Mouse (Mus musculus) spleen, postnatal 14 days (tissue): ENCODE measurements around the gene Rtn4.

Source experiments
- DNase-seq, 2 experiments: peaks; one replicate each; pipeline ENCODE4 v3.0.0; 2021 to 2022; ENCODE audit warnings: low spot score in 2 of 2

The Rtn4 gene

DNA sequence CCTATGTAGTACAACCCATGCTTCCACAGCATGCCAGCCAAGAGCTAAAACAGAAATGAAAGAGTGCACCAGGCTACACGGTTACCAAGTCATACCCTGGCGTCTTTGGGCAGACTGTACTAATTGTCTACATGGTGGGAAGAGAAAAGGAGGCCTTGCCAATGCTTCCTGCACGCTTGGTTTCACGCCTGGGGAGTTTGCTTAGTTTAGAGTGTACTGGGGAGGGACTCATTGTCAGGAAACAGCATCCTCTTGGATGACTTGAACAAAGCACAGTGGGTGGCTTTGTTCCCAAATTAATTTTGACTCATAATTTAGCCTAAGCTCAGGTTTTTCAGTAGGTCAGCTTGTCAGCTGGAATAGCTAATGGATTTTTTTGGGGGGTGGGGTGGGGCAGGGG lies 72.3 kb downstream of the Rtn4 start:
- no peak for DNase-seq

DNA sequence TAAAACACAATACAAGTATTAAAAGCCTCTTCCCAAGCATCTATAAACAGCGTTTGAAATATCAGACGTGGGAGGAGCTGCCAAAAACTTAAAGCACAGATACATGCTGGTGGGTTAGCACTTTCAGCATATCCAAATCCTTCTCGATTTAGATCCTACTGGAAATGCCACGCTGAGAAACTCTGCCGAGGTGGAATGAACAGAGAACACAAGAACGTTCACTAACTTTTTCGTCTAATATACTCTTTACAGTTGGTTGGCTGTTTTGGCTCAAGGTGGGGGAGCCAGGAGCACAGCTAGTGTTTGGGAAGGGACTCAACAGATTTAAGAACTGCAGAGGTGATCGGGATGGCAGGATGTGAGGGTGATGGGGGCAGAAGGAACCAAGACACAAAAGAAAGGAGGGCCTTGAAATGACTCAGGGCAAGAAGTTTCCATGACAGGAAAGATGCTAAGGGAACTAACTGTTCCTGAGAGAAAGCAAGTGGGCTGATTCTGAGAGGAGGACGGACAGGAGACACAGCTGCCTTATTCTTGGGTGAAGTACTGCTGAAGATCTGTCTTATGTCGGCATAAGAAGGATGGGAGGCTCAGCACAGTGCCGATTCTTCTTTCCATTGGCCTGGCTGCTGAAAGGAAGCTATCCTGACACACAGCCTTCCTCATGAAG lies 73.7 kb downstream of the Rtn4 start:
- no peak for DNase-seq

DNA sequence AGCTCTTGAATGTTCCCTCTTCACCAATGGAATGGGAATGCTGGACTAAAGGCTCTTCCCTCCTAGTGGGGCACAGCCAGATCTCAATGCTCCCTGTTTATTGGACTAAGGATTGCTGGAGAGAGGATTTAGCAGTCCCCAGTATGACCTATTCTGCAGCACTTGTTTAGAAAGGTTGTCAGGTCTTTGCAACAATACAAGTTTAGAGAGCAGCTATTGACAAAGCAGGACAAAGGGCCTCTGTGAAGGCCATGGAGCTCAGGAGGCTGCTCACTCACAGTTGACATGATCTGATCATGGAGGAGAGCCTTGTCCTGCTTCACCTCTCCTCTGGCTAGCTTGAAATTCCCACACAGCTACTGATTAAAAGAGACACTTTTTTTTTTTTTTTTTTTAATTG lies 75.8 kb downstream of the Rtn4 start:
- no peak for DNase-seq

DNA sequence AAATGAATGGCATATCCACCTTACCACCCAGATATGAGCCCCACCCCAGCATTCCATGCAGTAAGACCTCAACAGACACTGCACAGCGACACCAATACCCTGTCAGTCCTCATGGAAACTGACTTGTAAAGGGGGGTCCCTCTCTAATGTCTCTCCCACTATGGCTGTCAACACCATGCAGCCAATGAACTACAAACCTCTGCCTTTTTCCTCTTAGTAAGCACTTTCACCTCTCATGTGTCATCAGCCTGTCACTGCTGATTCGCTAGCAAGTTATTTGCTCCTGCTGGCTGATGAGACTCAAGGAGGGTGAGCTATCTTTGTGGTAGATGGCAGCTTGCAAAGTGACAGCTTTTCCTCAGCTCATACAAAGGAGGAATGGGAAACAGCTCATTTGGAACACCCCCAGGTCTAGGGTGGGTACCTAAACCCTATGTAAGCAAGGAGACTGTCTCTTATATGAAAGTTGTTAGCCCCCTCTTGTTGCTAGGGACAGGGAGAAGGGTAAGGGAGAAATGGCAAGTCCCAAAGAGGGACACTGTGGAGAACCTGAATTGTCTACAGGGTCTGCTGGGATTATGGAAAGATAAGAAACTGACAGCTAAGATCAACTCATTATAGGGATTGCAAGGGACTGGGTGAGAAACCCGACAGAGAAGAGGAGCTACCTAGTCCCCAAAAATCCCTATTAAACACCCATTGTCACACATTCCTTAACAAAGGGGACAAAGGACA lies 78.1 kb downstream of the Rtn4 start:
- no peak for DNase-seq

DNA sequence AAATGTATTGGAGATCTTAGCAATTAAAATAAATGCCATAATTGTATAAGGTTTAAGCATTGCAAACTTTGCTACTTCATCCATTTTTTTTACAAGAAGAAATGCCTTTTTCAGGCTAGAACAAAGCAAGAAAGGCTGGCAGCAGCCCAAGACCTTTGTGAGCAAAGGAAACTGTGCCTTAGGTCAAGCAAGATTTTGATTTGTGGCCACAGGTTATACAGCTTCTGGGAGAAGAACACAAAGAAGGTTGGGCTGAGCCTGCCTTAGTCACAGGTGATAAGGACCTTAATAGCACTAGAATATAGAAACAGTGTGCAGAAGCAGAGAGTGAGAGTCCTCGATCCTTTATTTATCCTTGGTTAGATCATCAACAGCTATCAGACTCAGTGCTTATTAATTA lies 79.5 kb downstream of the Rtn4 start:
- no peak for DNase-seq

DNA sequence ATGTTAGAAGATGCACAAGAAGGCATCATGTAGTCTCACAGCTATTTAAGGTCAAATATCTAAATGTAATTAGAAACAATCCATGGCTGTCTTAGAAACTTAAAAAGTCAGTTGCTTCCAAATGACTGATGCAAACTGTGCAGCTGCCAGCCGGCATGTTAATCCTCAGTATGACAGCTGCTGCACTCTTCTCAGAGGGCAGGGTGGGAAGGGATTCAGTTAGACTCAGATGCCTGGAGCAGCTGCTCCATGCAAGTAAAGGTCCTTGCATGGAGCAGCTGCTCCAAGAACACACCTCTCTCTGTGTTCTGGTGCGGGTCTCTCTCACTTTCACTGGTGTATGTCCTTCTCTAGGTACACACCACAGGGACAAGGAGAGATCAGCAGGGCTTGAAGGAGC lies 81.5 kb downstream of the Rtn4 start:
- no peak for DNase-seq

DNA sequence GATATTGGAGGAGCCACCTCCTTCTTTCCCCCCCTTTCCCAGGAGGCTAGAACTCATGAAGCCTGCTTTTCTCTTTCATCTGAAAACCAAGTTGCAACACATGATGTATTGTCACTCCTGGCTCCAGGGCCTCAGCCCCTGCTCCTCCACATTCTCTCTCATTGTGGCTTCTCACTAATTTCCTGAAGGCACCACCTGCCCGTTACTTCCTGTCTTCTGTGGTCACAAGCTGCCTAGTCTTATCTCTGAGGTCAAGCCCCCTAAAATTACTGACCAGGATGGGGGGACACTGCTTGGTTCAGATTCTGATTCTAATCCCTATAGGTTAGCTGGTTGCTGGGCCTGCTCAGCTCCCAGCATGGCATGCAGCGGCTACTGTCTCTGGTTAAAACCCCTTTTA lies 82.0 kb downstream of the Rtn4 start:
- DNase-seq = no peak

DNA sequence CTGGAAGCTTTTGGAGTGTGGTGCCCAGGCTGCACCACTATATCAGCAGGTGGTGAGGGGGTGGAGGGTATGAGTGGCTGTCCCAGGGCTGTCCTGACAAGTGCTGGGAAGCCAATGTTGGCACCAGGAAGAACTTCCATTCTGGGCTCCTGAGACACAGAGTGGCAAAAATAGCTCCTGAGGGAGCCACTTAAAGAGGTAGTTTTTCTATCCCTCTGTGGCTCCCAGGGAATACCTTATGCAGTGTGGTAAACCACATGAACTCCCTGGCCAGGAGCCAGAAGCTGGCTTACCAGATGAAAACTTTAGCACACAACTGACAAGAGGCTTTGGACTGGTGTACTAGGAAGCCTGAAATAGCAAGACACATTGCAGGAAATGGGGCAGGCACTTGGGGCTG lies 85.2 kb downstream of the Rtn4 start:
- DNase-seq = no peak

DNA sequence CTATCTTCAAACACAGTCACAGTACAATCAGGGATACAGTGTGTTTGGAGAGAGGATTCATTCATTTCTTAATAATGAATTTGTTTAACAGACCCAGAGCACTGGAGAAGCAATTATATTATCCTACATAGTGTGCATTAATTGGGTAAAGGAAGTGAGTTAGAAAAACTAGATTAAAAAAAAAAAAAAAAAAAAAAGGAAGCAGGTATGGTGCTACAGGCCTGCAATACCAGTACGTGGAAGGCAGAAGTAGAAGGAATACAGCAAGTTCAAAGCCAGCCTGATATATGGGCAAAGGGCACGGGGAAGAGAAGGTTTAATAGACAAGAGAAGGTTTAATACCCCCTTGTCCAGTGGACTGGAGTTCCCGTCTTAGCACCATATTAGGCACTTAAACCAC lies 86.2 kb downstream of the Rtn4 start:
- no peak for DNase-seq

DNA sequence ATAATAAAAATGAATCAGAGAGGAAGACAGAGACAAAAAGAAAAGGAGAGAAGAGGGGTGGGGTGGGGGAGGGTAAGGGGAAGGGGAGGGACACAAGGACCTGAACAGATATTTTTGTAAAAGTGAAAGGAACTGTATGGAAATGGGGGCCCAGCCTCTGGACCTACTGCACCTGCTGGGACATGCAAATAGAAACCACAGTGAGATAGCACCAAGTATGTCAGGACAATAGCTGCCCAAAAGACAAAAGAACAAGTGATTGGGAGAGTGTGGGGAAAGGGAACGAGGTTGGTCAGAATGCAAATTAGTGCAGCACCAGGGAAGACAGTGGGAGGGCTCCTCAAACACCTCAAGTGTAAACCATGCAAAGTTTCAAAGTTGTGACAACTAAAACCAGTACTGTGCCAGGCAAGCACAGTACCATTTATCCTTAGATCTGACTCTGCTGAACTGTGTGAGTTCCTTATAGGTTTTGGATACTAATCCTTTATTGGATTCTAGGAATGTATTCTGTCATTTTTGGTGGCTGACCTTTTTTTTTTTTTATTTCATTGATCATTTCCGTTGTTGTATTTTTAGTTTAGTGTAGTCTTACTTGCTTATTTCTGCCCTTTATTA lies 86.8 kb downstream of the Rtn4 start:
- no peak for DNase-seq

DNA sequence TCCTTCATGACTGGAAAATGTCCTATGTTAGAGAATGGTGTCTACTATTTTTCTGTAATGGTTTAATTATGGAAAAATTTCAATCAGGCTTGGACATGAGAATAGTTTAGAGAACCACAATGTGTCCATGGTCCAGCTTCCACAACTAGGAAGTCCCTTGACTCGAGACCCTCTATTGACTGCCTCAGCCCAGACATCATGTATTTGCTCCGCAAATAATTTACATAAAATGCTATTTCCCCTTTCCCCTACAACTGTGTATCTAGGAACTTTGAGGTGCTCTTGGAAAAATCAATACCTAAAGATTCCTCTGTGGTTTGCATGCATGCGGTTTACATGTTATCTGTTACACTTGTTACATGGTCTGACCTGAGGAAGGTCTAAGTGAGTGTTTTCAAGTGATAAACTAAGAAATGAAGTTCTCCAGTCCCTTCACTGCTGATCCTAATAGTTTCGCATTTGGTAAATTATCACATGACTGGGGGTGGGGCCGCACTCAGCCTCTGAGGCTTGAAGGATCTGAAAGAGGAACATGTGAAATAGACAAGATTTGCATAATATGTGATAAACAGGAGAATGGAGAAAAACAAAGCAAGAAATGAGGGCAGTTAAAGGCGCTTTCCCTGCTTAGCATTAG lies 94.0 kb downstream of the Rtn4 start:
- DNase-seq = peak in 1 of 2 experiments; percentile 36

DNA sequence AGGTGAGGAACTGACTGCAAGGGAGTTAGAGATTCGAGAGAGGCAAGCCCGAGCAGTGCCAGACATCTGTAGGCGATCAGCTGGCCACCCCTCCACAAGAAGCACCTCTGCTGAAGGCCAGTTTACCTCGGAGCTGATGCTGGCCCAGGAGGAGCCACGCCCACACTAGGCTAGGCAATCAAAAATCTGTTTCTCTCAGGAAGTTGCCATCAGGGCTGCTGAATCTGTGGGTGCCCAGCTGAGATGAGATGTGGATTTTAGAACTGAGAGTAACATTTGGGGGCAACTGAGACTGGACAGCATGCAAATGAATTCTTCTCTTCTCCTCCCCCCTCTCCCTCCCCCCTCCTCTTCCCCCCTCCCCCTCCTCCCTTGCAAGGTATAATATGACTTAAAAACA lies 94.7 kb downstream of the Rtn4 start:
- DNase-seq = peak in 1 of 2 experiments; percentile 5

DNA sequence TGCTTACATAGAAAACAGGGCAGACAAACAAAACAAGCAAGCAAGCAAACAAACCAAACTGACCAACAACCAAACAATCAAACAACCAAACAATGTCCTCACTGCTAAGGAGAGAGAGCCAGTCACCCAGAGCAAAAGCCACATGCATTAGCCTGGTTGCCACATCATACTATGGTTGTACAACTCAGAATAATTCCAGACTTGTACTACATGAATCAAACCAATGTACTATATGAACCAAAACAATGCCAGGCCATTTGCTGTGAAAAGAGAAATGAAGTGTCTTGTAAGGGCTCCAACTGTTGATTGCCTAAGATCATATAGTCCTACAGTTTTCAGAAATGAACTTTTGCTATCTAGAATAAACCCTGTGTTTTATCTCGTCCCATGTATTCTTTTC lies 95.8 kb downstream of the Rtn4 start:
- no peak for DNase-seq

DNA sequence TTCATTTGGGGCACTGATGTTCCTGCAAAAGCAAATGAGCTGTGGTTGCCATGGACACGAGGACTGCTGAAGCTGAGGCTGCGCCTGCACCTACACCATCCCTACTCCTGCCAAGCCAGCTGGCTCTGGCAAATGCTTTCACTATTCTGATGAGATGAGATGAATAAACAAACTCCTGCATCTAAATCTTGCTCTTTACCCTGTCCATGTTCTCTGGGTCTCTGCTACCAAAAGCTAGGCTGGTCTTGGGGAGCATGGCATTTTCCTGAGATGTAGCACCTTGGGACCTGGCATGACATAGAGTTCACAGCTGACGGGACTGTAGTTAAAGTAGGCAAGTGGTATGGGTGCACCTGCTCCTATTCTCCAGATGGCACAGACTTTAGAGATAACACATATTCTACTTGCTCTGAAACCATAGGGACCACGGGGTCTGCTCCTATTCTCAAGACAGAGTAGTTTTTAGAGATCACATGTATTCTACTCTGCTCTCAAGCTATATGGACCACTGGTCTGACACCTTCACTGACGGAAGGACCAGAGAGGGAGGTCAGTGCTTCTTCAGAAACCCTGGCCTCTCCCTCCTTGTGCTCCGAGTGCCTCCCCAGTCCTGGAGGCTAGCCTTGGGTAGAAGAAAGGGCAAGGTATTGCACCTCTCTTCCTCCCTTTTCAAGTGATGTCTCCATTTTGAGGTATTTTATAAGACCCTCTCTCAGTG lies 96.3 kb downstream of the Rtn4 start:
- no peak for DNase-seq

DNA sequence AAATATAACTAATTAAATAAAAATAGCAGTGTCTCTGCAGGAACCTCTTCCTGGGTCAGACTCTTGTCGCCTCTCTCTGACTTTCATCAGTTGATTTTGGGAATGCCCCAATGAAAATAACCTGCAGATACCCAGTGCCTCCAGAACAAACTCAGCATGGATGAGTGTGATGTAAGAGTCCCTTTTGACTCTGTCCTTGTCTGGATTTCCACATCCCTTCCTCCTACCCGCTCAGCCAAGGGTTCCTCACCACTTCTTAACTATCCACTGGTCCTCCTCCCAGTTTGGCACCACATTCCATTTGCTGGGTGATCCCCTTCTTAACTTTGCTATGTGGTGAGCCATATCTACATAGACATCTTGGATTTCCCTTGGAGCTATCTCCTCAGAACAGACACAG lies 98.0 kb downstream of the Rtn4 start:
- no peak for DNase-seq
